Mouse (Mus musculus) retina, postnatal 1 day (tissue): ENCODE data around the gene Gm21094.
"Not testable (repeated sequence)": the region's sequence is repeated elsewhere in the genome, so short reads cannot be mapped to it uniquely, and the experiment has no call there.

Source experiments
- DNase-seq: peaks from one replicate; pipeline ENCODE4 v3.0.0-alpha.2; 2012

Gm21094 gene

GRCm38 (mm10) chrY:32620343-32620742 lies at the start of gene Gm21094:
Gm21094 (minus strand) TSS chrY:32620443.
- DNase-seq, result not testable (repeated sequence)
